Mouse (Mus musculus) ES-CJ7 (cell line): ENCODE results near the gene Adamtsl2.

Experiments
- DNase-seq: peaks from one replicate; pipeline ENCODE4 v3.0.0; 2011; ENCODE audit warnings: low read depth, low spot score

Gene Adamtsl2

DNA sequence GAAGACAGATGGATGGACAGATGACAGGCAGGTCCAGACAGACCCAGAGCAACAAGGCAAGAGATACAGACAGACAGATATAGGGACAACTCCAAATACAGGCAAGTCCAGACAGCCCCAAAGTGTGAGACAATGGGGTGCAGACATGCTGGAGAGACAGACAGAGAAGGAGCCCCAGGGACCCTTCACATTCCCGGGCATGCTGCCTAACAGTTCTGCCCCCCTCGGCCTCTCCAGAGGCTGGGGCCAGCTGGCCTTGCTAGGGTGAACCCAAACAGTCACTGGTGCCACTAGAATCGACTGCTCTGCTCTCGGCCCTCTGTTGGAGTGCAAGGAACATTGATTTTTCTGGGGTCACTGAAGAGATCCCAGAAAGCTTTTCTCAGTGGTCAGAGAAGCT is 39.3 kb downstream of the Adamtsl2 start:
- DNase-seq, result no peak

DNA sequence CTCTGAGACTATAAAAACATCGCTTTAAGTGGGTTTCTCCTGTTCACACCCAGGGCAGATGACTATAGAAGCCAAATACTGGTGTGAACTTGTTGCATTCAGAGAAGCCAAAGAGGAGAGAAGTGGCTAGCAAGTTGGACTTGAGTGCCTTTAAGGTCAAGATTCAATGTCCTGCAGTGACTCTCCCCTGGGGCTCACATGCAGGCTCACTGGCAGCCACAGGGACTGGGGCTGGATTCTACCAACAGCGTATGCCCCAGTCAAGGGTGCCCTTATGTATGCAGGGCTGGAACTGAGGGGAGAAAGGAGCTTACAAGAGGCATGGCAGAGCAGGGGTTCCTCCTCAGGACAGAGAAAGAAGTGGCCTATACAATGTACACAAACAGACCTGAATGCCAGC is 40.6 kb downstream of the Adamtsl2 start:
- DNase-seq, result no peak

DNA sequence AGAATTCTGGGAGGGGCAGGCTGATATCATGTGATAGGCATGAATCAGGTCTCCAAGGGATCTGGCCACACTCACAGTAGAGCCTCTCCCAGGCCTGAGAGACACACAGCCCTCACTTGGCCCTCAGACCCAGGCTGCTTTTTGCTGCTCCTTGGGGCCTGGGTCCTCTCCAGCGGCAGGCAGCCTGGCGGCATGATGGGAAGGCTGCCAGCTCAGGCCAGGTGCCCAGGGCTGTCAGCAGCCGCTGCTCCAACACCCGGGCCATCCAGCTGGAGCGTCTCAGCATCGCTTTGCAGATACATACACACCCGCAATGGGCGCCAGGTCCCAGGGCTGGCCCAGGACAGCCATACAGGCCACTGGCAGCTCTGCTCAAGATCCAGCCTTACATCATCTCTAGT is 41.1 kb downstream of the Adamtsl2 start:
- DNase-seq, result no peak

DNA sequence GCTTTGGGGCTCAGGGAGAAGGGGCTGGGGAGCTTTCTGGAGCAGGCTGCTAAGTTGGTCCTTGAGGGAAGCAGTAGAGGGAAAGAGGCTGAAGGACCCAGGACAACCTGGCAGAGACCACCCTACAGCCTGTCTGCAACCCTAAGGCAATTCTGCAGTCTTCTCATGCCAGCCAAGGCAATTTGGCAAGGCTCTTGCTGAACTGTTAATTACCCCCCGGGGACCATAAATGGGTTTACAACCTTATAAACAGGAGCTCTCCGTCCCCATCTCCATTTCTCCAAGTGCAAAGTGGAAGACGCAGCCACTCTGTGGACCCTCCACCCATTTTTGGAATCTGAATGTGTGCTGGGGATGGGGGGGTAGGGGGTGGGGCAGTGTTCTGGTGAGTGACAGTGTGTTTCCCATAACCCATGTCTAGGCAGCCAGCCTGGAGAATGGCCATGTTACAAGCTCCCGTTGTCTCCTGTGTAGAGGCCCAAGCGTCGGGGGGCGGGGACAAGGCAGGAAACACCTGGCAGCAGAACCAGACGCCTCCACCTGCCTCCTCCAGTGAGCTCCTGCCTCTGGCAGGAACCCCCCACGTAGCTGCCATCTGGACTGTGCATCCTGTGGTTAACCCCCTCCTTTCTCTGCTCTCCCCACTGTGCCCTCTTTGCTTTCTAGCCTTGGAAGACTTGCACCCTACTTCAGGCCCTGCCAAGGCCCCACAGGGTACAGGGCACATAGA is 42.6 kb downstream of the Adamtsl2 start:
- no peak for DNase-seq

GRCm38 (mm10) chr2:27122578-27122977 is 43.4 kb downstream of the Adamtsl2 start:
- DNase-seq, result no peak

DNA sequence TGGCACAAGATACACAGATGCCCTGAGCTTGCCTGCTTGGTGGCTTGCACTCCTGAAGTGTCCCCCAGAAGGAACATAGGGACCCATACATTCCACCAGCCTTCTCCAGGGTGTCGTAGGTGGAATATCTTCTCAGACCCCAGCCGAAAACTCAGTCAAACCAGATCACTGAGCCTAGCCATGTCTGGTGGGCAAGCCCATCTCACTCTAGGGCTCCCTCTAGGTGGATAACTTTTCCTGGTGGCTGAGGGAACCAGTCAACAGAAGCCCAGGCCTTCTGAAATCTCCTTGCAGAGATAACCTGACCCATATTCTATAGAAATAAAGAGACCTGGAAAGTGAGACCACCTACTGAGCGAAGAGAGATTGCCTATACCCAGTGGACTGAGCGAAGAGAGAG is 43.9 kb downstream of the Adamtsl2 start:
- DNase-seq, result no peak

GRCm38 (mm10) chr2:27125979-27126378 is 46.8 kb downstream of the Adamtsl2 start:
- DNase-seq, result peak; percentile 62

DNA sequence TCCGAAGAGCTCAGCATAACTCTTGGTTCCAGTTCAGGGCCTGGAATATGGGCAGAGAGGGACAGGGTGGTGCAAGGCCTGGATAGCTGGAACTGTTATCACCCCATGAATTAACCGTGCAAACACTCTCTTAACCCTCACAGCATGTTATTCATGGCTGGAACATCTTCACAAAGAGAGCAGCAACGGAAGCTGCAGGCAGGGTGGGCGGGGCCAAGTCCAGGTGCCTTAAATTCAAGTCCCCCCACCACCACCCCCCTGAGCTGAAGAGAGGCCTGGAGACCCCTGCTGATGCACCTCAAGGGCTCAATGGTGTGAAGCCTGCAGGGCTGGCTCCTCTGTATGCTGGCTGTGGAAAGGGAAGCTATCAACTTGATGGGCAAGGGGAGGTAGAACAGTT is 47.3 kb downstream of the Adamtsl2 start:
- no peak for DNase-seq

DNA sequence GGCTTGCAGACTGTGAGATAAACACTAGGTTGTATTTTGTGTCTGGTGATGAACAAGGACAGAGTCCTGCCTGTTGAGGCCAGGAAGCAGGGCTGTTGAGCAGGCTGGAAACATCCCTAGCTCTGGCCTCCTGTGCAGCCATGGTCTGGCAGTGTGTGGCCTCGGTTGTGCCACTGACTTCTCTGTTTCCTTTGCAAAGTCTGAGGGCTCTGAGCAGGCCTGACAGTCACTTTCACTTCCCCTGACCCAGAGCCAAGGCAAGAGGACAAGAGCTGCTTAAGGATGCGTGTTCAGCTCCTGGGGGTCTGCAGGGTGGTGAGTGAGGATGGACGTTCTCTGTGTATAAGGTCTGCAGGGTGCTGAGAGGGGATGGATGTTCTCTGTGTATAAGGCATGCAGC is 49.8 kb downstream of the Adamtsl2 start:
- DNase-seq, result no peak

DNA sequence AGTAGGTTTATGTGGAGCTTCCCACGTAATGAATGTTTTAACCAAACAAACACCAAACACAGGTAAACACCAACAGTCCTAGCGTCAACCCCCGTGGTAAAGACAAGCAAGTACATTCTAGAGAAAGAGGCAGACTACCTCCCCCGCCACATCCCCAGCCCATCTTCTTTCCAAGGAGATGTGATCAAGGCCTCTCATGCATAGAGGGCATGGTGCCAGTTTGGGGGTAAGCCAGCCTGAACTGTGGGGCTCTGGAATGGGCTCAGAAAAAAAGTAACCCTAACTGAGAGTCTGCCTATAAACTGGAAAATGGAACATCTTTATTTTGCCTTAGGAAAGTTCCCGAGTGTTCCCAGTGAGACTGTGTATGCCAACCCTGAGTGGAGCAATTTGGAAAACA is 56.8 kb downstream of the Adamtsl2 start:
- DNase-seq, result no peak

DNA sequence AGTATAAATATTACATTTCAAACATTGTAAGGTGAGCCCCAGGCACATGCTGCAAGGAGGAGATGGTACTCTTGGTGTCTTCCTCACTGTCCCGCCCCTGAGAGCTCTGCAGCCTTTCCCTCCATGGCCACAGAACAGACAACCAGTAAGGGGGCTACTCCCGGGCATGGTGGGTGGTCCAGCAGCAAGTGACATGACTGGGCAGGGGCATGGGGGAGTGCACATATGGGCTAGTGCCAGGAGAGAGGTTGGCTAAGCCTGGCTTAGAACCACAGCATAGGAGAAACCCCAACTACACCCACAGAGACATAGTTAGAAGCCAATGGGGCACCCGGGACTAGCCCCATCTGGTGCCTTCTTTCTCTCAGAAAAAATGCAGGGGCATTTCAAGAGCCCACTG is 57.2 kb downstream of the Adamtsl2 start:
- no peak for DNase-seq

GRCm38 (mm10) chr2:27136789-27137188 is 57.6 kb downstream of the Adamtsl2 start:
- no peak for DNase-seq

DNA sequence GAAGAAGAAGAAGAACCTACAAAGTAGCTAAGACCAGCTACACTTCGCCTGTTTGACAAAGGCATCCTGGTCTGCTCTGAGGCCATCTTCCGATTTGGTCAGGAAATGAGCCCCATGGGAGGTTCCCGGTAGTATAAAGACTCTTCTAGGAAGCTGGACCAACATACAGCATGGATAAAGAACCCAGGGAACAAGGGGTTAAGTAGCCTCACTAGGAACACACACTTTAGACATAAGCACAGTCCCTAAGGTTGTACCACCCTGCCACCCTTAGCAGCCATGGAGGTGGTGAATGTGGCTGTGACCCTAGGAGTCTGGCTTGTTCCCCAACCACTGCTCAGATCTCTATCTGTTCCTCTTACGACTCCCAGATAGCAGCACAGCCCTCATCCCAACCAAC is 59.2 kb downstream of the Adamtsl2 start:
- no peak for DNase-seq

- DNase-seq, result peak; percentile 64
Measured at GRCm38 (mm10) chr2:27141950-27142693, 62.9 kb downstream of the Adamtsl2 start, which contains the start of gene Fam163b. TSS of gene Fam163b (minus strand) at chr2:27142491.

DNA sequence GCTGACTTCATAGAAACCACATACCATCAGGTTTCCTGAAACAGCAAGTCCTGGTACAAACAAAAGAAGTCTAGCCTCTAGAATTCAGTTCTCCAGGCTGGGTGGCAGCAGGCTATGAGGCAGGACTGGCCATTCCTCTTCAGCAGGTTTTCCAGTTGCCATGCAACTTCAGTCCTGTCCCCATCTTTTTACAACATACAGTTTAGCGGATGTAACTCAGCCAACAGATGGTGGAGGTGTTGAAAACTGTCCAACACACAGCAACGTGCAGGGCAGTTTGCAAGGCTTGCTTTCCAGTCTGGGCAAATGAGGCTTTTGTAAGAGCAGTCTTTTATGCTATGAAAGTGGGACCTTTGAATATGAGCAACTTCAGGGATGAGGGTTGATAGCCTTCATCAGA is 65.8 kb downstream of the Adamtsl2 start:
- no peak for DNase-seq

DNA sequence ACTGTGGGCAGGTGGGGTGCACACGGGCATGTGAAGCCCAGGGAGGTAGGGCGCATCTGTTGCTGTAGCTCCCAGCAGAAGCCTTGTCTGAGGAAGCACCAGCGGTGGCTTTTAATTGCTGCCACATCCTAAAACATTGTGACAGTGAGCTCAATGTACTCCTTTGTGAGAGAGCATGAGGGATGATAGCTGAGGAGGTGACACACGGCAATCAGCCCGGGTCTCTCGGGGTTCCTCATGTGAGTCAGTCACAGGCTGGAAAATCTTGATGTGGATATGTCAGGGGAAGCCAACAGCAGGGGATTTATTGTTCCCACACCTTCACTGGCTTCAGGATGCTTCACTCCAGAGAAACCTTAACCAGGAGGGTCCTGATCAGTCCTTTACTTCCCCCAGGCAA is 67.7 kb downstream of the Adamtsl2 start:
- no peak for DNase-seq

DNA sequence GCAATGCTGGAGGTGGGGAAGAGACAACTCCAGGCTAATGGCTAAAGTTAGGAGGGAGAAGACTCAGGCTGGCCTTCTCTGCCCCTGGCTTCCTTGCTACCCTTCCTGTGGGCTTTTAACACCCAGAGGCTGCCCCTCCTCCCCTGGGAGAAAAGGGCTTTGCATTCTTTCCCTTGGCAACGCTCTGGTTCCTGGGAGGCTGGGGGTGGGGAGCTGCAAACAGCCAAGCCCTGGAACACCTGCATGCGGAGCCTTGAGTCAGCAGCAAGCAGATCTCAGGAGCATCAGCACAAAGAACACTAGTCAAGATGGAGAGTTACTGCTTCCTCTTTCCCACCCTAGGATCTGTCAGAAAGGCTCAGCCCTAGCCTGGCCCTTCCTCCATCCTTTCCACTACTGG is 70.3 kb downstream of the Adamtsl2 start:
- no peak for DNase-seq

- DNase-seq, result no peak
Measured at GRCm38 (mm10) chr2:27154466-27155185, 75.4 kb downstream of the Adamtsl2 start.

DNA sequence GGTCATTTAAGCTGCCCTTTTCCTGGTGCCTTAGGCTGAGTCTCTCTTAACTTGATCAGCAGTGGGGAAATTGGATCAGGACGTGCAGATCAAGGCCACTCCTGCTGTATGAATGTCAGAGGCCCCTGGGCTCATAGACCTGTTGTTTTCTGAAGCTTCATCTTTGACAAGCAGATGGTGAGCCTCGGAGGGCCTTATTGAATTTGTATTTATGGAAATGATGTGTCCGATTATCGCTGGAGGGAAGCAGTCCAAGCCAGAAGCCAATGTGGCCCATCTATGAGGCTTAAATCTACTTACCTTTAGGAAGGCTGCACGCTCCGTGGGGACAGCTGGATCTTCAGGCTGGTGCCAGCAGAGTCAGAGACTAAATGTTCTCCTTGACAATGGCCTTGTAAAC is 77.4 kb downstream of the Adamtsl2 start:
- DNase-seq, result no peak
